Mouse (Mus musculus) naive thymus-derived CD4-positive, alpha-beta T cell, adult 5 months (primary cell): ENCODE measurements around the gene Ddrgk1. TPM values are rescaled to one million over a fixed set of nuclear protein-coding genes. Genes with fewer than 3 reads are reported as not detected.

Source experiments
- polyA plus RNA-seq: library from polyadenylated mRNA; unstranded; fragments of 100-300 nt; shearing (Covaris generic); gene quantifications from one replicate; pipeline ENCODE4 v1.2.1, GENCODE M21; 2017

Gene Ddrgk1
- polyA plus RNA-seq: 204 TPM

GRCm38 (mm10) chr2:130664102-130664701, at the start of gene Ddrgk1:
Ddrgk1 (minus strand) TSS chr2:130664659.

GRCm38 (mm10) chr2:130697153-130697810, 32.8 kb upstream of the Ddrgk1 start, which contains the start of gene Slc4a11:
Slc4a11 (minus strand) TSS chr2:130697519.

GRCm38 (mm10) chr2:130667559-130667958, 3.1 kb upstream of the Ddrgk1 start, which contains the start of gene Itpa:
Itpa (plus strand) TSS chr2:130667610.

GRCm38 (mm10) chr2:130642684-130643369, 21.6 kb downstream of the Ddrgk1 start, which contains the start of gene Lzts3:
Lzts3 (minus strand) TSS chr2:130642803.

GRCm38 (mm10) chr2:130629839-130630203, 34.6 kb downstream of the Ddrgk1 start, which contains the start of the genes Fastkd5 and Ubox5:
Fastkd5 (minus strand) TSS chr2:130630027.
Ubox5 (minus strand) TSS chr2:130630038.

Other genes starting within 250 kb of the Ddrgk1 start
- gene Vps16, start 240.3 kb downstream of the Ddrgk1 start, polyA plus RNA-seq: 306 TPM
- gene Pced1a, start 240.0 kb downstream of the Ddrgk1 start, polyA plus RNA-seq: 14.7 TPM
- 175 TPM for gene Ptpra, start 214.4 kb downstream of the Ddrgk1 start, polyA plus RNA-seq
- 77.1 TPM for gene Mrps26, start 100.9 kb downstream of the Ddrgk1 start, polyA plus RNA-seq
- not detected for gene Oxt, start 88.5 kb downstream of the Ddrgk1 start, polyA plus RNA-seq
- not detected for gene Avp, start 82.1 kb downstream of the Ddrgk1 start, polyA plus RNA-seq
- 11.1 TPM for gene Fastkd5, start 34.6 kb downstream of the Ddrgk1 start, polyA plus RNA-seq
- 3.5 TPM for gene Ubox5, start 34.6 kb downstream of the Ddrgk1 start, polyA plus RNA-seq
- 4.3 TPM for gene Lzts3, start 21.9 kb downstream of the Ddrgk1 start, polyA plus RNA-seq
- gene Itpa, start 3.0 kb upstream of the Ddrgk1 start, polyA plus RNA-seq: 22.1 TPM
- 0.27 TPM for gene Slc4a11, start 32.9 kb upstream of the Ddrgk1 start, polyA plus RNA-seq
- gene 4930402H24Rik, start 241.7 kb upstream of the Ddrgk1 start, polyA plus RNA-seq: 26.2 TPM
- gene Atrn, start 241.8 kb upstream of the Ddrgk1 start, polyA plus RNA-seq: 20.1 TPM